Mouse (Mus musculus) layer of hippocampus, postnatal 25 days (tissue): ENCODE results near the gene Inpp5a. TPM values are rescaled to one million over a fixed set of nuclear protein-coding genes. Genes with fewer than 3 reads are reported as not detected.

Source experiments
- DNase-seq, 2 experiments: peaks; one replicate each; pipeline ENCODE4 v3.0.0; 2022; ENCODE audit warnings: mixed read lengths in 2 of 2, low spot score in 1 of 2; ENCODE audit errors: extremely low spot score in 1 of 2
- total RNA-seq, 2 experiments: library from RNA; stranded (reverse); gene quantifications; 2 replicates each; pipeline ENCODE4 v1.2.3; 2021

Inpp5a gene
- total RNA-seq, 2 experiments from 2014 or later = 36.2 to 41.1 TPM

- no peak for DNase-seq
Observed at GRCm38 (mm10) chr7:139528309-139529076, 139.6 kb downstream of the Inpp5a start.

GRCm38 (mm10) chr7:139529208-139529607 is 140.3 kb downstream of the Inpp5a start:
- no peak for DNase-seq

- no peak for DNase-seq
Observed at GRCm38 (mm10) chr7:139530591-139531427, 141.9 kb downstream of the Inpp5a start.

GRCm38 (mm10) chr7:139531428-139531801 is 142.5 kb downstream of the Inpp5a start:
- DNase-seq = no peak

GRCm38 (mm10) chr7:139536331-139536730 is 147.4 kb downstream of the Inpp5a start:
- no peak for DNase-seq

GRCm38 (mm10) chr7:139536831-139537230 is 147.9 kb downstream of the Inpp5a start:
- no peak for DNase-seq

GRCm38 (mm10) chr7:139537831-139538230 is 148.9 kb downstream of the Inpp5a start:
- no peak for DNase-seq

- no peak for DNase-seq
Observed at GRCm38 (mm10) chr7:139538541-139538940, 149.6 kb downstream of the Inpp5a start.

GRCm38 (mm10) chr7:139540601-139541000 is 151.7 kb downstream of the Inpp5a start:
- DNase-seq = no peak

- no peak for DNase-seq
Observed at GRCm38 (mm10) chr7:139541422-139541821, 152.5 kb downstream of the Inpp5a start.

GRCm38 (mm10) chr7:139544706-139545625 is 156.1 kb downstream of the Inpp5a start:
- no peak for DNase-seq

GRCm38 (mm10) chr7:139547325-139547724 is 158.4 kb downstream of the Inpp5a start:
- no peak for DNase-seq

- no peak for DNase-seq
Observed at GRCm38 (mm10) chr7:139550086-139550783, 161.3 kb downstream of the Inpp5a start.

GRCm38 (mm10) chr7:139551519-139551918 is 162.6 kb downstream of the Inpp5a start:
- DNase-seq = no peak

GRCm38 (mm10) chr7:139556331-139556730 is 167.4 kb downstream of the Inpp5a start:
- no peak for DNase-seq

- DNase-seq = no peak
Observed at GRCm38 (mm10) chr7:139556746-139557526, 168.0 kb downstream of the Inpp5a start.

GRCm38 (mm10) chr7:139559659-139560058 is 170.8 kb downstream of the Inpp5a start:
- no peak for DNase-seq

GRCm38 (mm10) chr7:139563425-139563824 is 174.5 kb downstream of the Inpp5a start:
- no peak for DNase-seq

GRCm38 (mm10) chr7:139564161-139564560 is 175.3 kb downstream of the Inpp5a start:
- DNase-seq = no peak
